Mouse (Mus musculus) spleen, adult 2 months (tissue): Measurements from ENCODE around the gene Sec24c.

Experiments used
- CTCF ChIP-seq: fragments of 200-500 bp; IDR thresholded peaks from 2 replicates; pipeline ENCODE4 v1.5.1; 2011; ENCODE audit warnings: mild to moderate bottlenecking, inconsistent platforms; ENCODE audit not compliant: insufficient read depth, insufficient read length, insufficient replicate concordance; ENCODE audit errors: extremely low read depth
- POLR2A ChIP-seq: fragments of 200-500 bp; IDR thresholded peaks from 2 replicates; pipeline ENCODE4 v1.6.1; 2011; ENCODE audit warnings: low read depth, low read length, inconsistent platforms

- TF ChIP-seq CTCF (no peak), POLR2A (no peak)
These were observed 24.4 kb downstream of the Sec24c start for GRCm38 (mm10) chr14:20698515-20698914.
